Mouse (Mus musculus) stomach, embryonic 16.5 days (tissue): ENCODE results near the gene Tmem145. TPM values are rescaled to one million over a fixed set of nuclear protein-coding genes. Genes with fewer than 3 reads are reported as not detected.

Experiments used
- ATAC-seq: fragments of 200-750 bp; cut with Nextera tagmentation; 2 replicates; pipeline ENCODE4 v1.8.0; 2017; ENCODE audit warnings: moderate number of reproducible peaks, moderate TSS enrichment; ENCODE audit not compliant: insufficient read depth, low FRiP score
- H3K27ac ChIP-seq: fragments of 300-500 bp; sonication (generic); 2 replicates; pipeline ENCODE4 v1.5.1; 2014; ENCODE audit warnings: low read length
- H3K27me3 ChIP-seq: fragments of 300-500 bp; sonication (generic); 2 replicates; pipeline ENCODE4 v1.6.1; 2014; ENCODE audit warnings: low read length, control low read depth, mixed read lengths; ENCODE audit not compliant: control insufficient read depth, insufficient read depth
- H3K36me3 ChIP-seq: fragments of 300-500 bp; sonication (generic); 2 replicates; pipeline ENCODE4 v1.6.1; 2014; ENCODE audit warnings: low read length; ENCODE audit not compliant: control insufficient read depth, insufficient read depth
- H3K4me1 ChIP-seq: fragments of 300-500 bp; sonication (generic); 2 replicates; pipeline ENCODE4 v1.6.1; 2014; ENCODE audit warnings: low read length, control low read depth, mixed read lengths; ENCODE audit not compliant: control insufficient read depth, insufficient read depth
- H3K4me2 ChIP-seq: fragments of 300-500 bp; sonication (generic); 2 replicates; pipeline ENCODE4 v1.6.1; 2014; ENCODE audit warnings: low read depth, low read length, mixed read lengths
- H3K4me3 ChIP-seq: fragments of 300-500 bp; sonication (generic); replicated peaks from 2 replicates; pipeline ENCODE4 v1.5.1; 2014; ENCODE audit warnings: mild to moderate bottlenecking, low read length
- H3K9ac ChIP-seq: fragments of 300-500 bp; sonication (generic); 2 replicates; pipeline ENCODE4 v1.6.1; 2014; ENCODE audit warnings: low read length
- H3K9me3 ChIP-seq: fragments of 300-500 bp; sonication (generic); replicated peaks from 2 replicates; pipeline ENCODE4 v1.6.1; 2016; ENCODE audit warnings: low read length, control low read depth; ENCODE audit not compliant: control insufficient read depth
- WGBS: fragments of 180-500 bp; shearing (Covaris S2); extraction: QIAGEN DNeasy Blood & Tissue Kit; methylation state at CpG from one replicate; pipeline ENCODE4 v1.1.7; 2014; 5-methylcytosine and 5-hydroxymethylcytosine counted together
- polyA plus RNA-seq: library from polyadenylated mRNA; unstranded; fragments of >200 nt; fragmentation: Nextera tagmentation; extraction: Ambion mirVana; gene quantifications from 2 replicates; pipeline ENCODE4 v1.2.1, GENCODE M21; 2015

Tmem145 gene
- polyA plus RNA-seq, 1 experiment from 2014 or later: 0.57 TPM

DNA sequence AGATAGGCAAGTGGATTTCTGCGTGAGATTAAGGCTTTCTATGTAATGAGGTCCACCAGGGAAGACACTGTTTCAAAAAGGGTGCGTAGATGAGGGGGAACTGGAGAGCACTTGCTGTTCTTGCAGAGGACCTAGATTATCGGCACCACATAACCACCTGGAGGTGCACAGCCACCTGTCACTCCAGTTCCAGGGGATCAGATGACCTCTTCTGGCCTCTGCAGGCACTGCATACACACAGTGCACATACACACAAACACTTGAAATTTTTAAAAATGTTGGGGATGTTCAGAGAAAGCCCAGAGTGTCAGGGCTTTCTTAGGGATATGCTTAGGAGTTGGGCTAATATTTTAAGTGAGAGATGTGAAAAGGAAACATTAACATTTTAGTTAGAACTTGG lies 16.0 kb upstream of the Tmem145 start:
- no peak overlapping the region for H3K27ac ChIP-seq
- 96% methylated on average over 3 of the region's 3 CpGs for WGBS
- ATAC-seq: no peak

DNA sequence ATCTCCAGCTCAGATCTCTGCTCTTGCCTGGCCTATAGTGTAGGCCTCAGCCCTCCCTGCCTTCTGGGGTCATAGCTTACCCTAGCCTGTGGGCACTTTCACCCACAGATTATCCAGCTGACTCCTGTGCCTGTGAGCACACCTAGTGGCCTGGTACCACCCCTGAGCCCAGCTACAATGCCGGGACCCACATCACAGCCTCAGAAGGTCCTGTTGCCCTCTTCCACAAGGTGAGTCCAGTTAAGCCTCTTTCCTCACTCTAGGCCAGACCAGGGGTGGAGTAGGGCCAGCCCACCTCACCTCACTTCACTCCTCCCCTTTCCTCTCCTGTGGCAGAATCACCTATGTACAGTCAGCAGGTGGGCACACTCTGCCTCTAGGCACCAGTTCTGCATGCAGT lies 15.4 kb upstream of the Tmem145 start:
- 72% methylated on average over 1 of the region's 1 CpGs for WGBS
- Histone ChIP-seq H3K9ac (no peak overlapping the region), H3K4me3 (no peak overlapping the region), H3K36me3 (peaks cover 54% of the 10 kb centered on the region), H3K9me3 (no peaks in the 10 kb centered on the region), H3K4me2 (no peak overlapping the region), H3K27me3 (no peaks in the 10 kb centered on the region), H3K27ac (no peak overlapping the region), H3K4me1 (peaks cover 13% of the 10 kb centered on the region; the same call in 1 of the 2 replicates)
- 0 out of 2 replicates have a peak, but pooled peaks have one; percentile 1 for ATAC-seq

More for the DNA sequence above, 16.0 kb upstream of the Tmem145 start:
- Histone ChIP-seq H3K4me3 (no peak overlapping the region), H3K9me3 (no peaks in the 10 kb centered on the region), H3K27me3 (no peaks in the 10 kb centered on the region), H3K4me2 (no peak overlapping the region), H3K36me3 (peaks cover 59% of the 10 kb centered on the region), H3K4me1 (peaks cover 15% of the 10 kb centered on the region), H3K9ac (no peak overlapping the region)

DNA sequence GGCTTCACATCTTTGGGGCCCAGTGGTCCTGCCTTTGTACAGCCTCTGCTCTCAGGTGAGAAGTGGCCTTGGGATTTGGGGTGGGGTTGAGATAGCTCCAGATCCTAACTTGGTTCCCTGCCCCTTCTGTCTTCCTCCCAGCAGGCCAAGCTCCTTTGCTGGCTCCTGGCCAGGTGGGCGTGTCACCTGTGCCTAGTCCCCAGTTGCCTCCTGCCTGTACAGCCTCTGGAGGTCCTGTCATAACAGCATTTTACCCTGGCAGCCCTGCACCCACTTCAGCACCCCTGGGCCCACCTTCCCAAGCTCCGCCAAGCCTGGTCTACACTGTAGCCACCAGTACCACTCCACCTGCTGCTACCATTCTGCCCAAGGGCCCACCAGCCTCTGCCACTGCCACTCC lies 15.0 kb upstream of the Tmem145 start:
- Histone ChIP-seq H3K4me2 (no peak overlapping the region), H3K27ac (no peak overlapping the region), H3K4me1 (peaks cover 13% of the 10 kb centered on the region; the same call in 1 of the 2 replicates), H3K4me3 (no peak overlapping the region), H3K27me3 (no peaks in the 10 kb centered on the region), H3K9ac (no peak overlapping the region), H3K36me3 (peaks cover 51% of the 10 kb centered on the region), H3K9me3 (no peaks in the 10 kb centered on the region)
- peak; percentile 27; the same call in 1 of the 2 replicates for ATAC-seq
- 74% methylated on average over 2 of the region's 2 CpGs for WGBS

DNA sequence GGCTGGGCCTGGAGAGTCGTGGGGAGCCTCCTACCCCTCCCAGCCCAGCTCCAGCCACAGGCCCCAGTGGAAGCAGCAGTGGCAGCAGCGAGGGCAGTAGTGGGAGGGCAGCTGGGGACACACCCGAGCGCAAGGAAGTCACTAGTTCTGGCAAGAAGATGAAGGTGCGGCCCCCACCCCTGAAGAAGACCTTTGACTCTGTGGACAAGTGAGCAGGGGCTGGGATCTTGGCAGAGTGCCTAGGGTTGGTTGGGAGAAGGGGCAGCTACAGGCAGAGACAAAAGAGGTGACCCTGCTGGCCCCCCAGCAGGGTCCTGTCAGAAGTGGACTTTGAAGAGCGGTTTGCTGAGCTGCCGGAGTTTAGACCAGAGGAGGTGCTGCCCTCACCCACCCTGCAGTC lies 13.8 kb upstream of the Tmem145 start:
- Histone ChIP-seq H3K27ac (no peak overlapping the region), H3K4me1 (peaks cover 18% of the 10 kb centered on the region), H3K9ac (no peak overlapping the region), H3K27me3 (no peaks in the 10 kb centered on the region), H3K4me2 (no peak overlapping the region), H3K9me3 (no peaks in the 10 kb centered on the region), H3K4me3 (no peak overlapping the region), H3K36me3 (peaks cover 47% of the 10 kb centered on the region)
- 44% methylated on average over 7 of the region's 7 CpGs for WGBS
- ATAC-seq: no peak

DNA sequence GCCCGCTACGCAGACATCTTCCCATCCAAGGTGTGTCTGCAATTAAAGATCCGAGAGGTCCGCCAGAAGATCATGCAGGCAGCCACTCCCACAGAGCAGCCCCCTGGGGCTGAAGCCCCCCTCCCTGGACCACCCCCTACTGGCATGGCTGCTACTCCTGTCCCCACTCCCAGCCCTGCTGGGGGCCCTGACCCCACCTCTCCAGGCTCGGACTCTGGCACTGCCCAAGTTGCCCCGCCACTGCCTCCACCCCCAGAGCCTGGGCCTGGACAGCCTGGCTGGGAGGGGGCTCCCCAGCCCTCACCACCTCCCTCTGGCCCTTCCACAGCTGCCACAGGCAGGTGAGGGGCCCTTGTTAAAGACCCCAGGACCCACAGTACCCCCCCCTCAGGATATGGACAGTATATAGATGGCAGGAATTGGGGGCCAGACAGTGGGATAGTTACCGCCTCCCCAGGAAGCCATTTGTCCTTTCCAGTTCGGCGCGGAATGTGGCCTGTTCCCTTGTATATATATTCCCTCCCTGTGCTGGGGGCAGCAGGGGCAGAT lies 12.6 kb upstream of the Tmem145 start:
- peaks cover 37% of the 10 kb centered on the region for H3K36me3 ChIP-seq
- H3K9me3 ChIP-seq: no peaks in the 10 kb centered on the region
- no peak overlapping the region for H3K9ac ChIP-seq
- ATAC-seq: no peak
- peaks cover 21% of the 10 kb centered on the region for H3K4me1 ChIP-seq
- 72% methylated on average over 10 of the region's 10 CpGs for WGBS
- no peak overlapping the region for H3K4me3 ChIP-seq
- H3K27ac ChIP-seq: no peak overlapping the region
- H3K27me3 ChIP-seq: no peaks in the 10 kb centered on the region
- no peak overlapping the region for H3K4me2 ChIP-seq

DNA sequence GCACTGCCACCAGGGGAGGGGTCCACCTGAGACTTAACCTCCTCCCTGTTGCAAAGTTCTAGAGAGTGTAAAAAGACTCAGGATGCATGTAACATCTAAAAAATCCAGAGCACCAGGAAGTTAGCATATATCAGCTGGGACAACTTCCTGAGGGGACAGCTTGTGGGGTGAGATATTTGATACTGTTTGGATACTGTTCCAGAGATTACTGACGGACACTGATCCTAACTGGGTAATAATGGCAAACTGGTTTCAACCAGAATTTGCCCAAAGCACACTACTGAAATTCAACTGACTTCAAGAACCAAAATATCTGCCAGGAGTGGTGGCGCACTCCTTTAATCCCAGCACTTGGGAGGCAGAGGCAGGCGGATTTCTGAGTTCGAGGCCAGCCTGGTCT lies 11.4 kb upstream of the Tmem145 start:
- Histone ChIP-seq H3K4me2 (no peak overlapping the region), H3K27me3 (no peaks in the 10 kb centered on the region), H3K27ac (no peak overlapping the region), H3K9ac (no peak overlapping the region), H3K36me3 (peaks cover 25% of the 10 kb centered on the region), H3K9me3 (no peaks in the 10 kb centered on the region), H3K4me3 (no peak overlapping the region), H3K4me1 (peaks cover 22% of the 10 kb centered on the region)
- WGBS: 87% methylated on average over 4 of the region's 4 CpGs
- ATAC-seq: no peak

DNA sequence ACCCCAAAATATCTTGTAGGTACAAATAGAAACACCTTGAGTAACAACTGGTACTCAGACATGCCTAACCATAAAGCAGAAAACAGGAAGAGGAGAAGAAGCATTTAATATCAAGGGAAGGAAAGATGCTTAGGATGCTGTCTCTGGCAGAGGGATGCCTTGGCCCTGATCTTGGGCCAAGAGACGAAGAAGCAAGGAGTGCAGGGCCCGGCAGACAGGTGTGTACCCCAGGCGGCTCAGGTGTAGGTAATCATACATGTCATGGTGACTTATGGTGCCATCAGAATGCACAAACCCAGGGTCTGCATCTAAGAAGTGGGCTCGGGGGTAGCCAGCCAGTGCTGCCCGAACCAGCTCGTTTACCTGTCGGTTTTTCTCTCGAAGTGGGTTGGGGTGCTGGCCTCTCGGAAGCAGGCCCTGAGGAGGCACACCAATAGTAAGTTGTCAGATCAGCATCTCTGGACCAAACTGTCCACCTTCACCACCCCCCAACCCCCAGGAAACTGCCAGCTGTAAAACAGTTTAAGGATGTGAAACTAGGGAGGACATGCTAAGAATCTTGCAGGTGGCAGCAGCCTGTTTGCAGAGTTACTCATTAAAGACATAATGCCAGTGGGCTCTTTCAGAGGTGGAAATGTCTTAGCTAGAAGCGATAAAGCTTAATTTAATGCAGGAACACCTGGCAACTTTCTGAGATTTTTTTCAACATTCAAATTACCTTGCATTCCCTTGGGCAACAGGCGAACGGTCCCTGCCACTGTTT lies 10.8 kb upstream of the Tmem145 start:
- Histone ChIP-seq H3K27ac (no peak overlapping the region), H3K9ac (no peak overlapping the region), H3K4me3 (no peak overlapping the region), H3K36me3 (peaks cover 18% of the 10 kb centered on the region), H3K9me3 (no peaks in the 10 kb centered on the region), H3K4me2 (no peak overlapping the region), H3K27me3 (no peaks in the 10 kb centered on the region), H3K4me1 (peaks cover 22% of the 10 kb centered on the region)
- no peak for ATAC-seq
- WGBS: 83% methylated on average over 12 of the region's 12 CpGs

DNA sequence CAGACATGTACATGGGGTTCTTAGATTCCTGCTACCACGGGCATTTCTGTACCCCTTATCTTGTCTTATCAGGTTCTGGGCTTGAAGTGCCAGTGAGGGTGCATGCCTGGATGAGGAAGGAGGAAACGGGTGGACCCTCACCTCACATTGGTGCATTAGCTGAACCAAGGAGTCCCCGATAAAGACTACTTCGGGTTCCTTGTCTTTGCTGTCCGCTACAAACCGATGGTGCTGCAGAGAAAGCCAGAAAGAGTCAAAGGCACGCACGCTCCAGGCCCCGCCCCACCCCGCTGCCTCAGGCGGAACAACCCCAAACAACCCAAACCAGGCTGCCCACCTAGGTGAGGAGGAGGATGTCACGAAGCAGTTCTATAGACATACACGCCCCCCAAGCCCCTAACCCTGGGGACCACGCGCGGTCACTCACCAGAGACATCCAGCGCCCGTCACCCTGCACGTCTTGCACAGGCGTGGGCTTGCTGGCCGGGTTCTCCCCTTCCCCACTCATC lies 8.9 kb upstream of the Tmem145 start:
- Histone ChIP-seq H3K4me2 (peak overlapping the region; percentile 71), H3K4me1 (peaks cover 9% of the 10 kb centered on the region; the same call in 1 of the 2 replicates), H3K4me3 (peak overlapping the region; percentile 61), H3K36me3 (peaks cover 9% of the 10 kb centered on the region; the same call in 1 of the 2 replicates), H3K9ac (peak overlapping the region; percentile 91), H3K27me3 (no peaks in the 10 kb centered on the region), H3K9me3 (no peaks in the 10 kb centered on the region), H3K27ac (peak overlapping the region; percentile 94)
- under 1% methylated on average over 21 of the region's 21 CpGs for WGBS
- peak; percentile 26 for ATAC-seq
